Mouse (Mus musculus) adrenal gland (tissue): ENCODE data around the gene 9930111J21Rik2.
"Not testable (repeated sequence)": the region's sequence is repeated elsewhere in the genome, so short reads cannot be mapped to it uniquely, and the experiment has no call there.

ENCODE experiments used
- intact Hi-C: fragments of 180-260 bp; cut with DNase I; formaldehyde crosslinking; loops from one replicate; pipeline ENCODE4 v1.15.1; 2025
- long read RNA-seq, 2 experiments: library from polyadenylated mRNA; unstranded; transcript quantifications; one replicate each; pipeline ENCODE4 v2.0.0; 2020; ENCODE audit warnings: borderline replicate concordance in 1 of 2; ENCODE audit not compliant: insufficient replicate concordance in 1 of 2

Gene 9930111J21Rik2
- long read RNA-seq, experiment 1, partial matches to known transcripts, result 1 of 3 reads
- long read RNA-seq, experiment 1, other reads (novel, unspliced or antisense), result 2 of 3 reads
- long read RNA-seq, experiment 2, result 0 reads

- intact Hi-C loops, result not testable (repeated sequence)
These were observed at the start of gene 9930111J21Rik2 for GRCm38 (mm10) chr11:49051093-49051891. 9930111J21Rik2 (minus strand) TSS chr11:49051242.

- intact Hi-C loops, result loop anchor here (5.0 kb wide), 1 partner anchor 308 kb away; no protein-coding TSS in a partner anchor
These were observed 49.4 kb upstream of the 9930111J21Rik2 start for GRCm38 (mm10) chr11:49100409-49100808.

GRCm38 (mm10) chr11:49095367-49095766 lies 44.3 kb upstream of the 9930111J21Rik2 start:
- intact Hi-C loops, result no loop called here

GRCm38 (mm10) chr11:49093861-49094660 lies 43.0 kb upstream of the 9930111J21Rik2 start:
- intact Hi-C loops, result no loop called here

- intact Hi-C loops, result no loop called here
These were observed 41.7 kb upstream of the 9930111J21Rik2 start for GRCm38 (mm10) chr11:49092786-49093185.

- intact Hi-C loops, result no loop called here
These were observed 41.1 kb upstream of the 9930111J21Rik2 start for GRCm38 (mm10) chr11:49092053-49092586.

- intact Hi-C loops, result no loop called here
These were observed 40.1 kb upstream of the 9930111J21Rik2 start for GRCm38 (mm10) chr11:49091171-49091570.

- intact Hi-C loops, result no loop called here
These were observed 39.5 kb upstream of the 9930111J21Rik2 start for GRCm38 (mm10) chr11:49090551-49090950.

GRCm38 (mm10) chr11:49089735-49090507 lies 38.9 kb upstream of the 9930111J21Rik2 start:
- intact Hi-C loops, result no loop called here

- intact Hi-C loops, result no loop called here
These were observed 38.1 kb upstream of the 9930111J21Rik2 start for GRCm38 (mm10) chr11:49088990-49089652.

- intact Hi-C loops, result no loop called here
These were observed 37.0 kb upstream of the 9930111J21Rik2 start for GRCm38 (mm10) chr11:49087830-49088616.

GRCm38 (mm10) chr11:49086858-49087361 lies 35.9 kb upstream of the 9930111J21Rik2 start:
- intact Hi-C loops, result no loop called here

GRCm38 (mm10) chr11:49084875-49085274 lies 33.8 kb upstream of the 9930111J21Rik2 start:
- intact Hi-C loops, result loop anchor here (5.0 kb wide), 1 partner anchor 88 kb away; no protein-coding TSS in a partner anchor

- intact Hi-C loops, result loop anchor here (5.0 kb wide), 1 partner anchor 87 kb away; no protein-coding TSS in a partner anchor
These were observed 33.3 kb upstream of the 9930111J21Rik2 start for GRCm38 (mm10) chr11:49084385-49084784.

- intact Hi-C loops, result loop anchor here (5.0 kb wide), 1 partner anchor 87 kb away; no protein-coding TSS in a partner anchor
These were observed 32.8 kb upstream of the 9930111J21Rik2 start for GRCm38 (mm10) chr11:49083808-49084207.

GRCm38 (mm10) chr11:49083146-49083545 lies 32.1 kb upstream of the 9930111J21Rik2 start:
- intact Hi-C loops, result loop anchor here (5.0 kb wide), 1 partner anchor 86 kb away; no protein-coding TSS in a partner anchor

GRCm38 (mm10) chr11:49081886-49082285 lies 30.8 kb upstream of the 9930111J21Rik2 start:
- intact Hi-C loops, result loop anchor here (5.0 kb wide), 1 partner anchor 85 kb away; no protein-coding TSS in a partner anchor

- intact Hi-C loops, result loop anchor here (5.0 kb wide), 1 partner anchor 84 kb away; no protein-coding TSS in a partner anchor
These were observed 30.3 kb upstream of the 9930111J21Rik2 start for GRCm38 (mm10) chr11:49081356-49081755.

- intact Hi-C loops, result loop anchor here (5.0 kb wide), 1 partner anchor 83 kb away; no protein-coding TSS in a partner anchor
These were observed 29.6 kb upstream of the 9930111J21Rik2 start for GRCm38 (mm10) chr11:49080636-49081035.
